Mouse (Mus musculus) ES-Bruce4 (cell line): ENCODE results near the gene Phgr1. TPM values are rescaled to one million over a fixed set of nuclear protein-coding genes. Genes with fewer than 3 reads are reported as not detected.

Source experiments
- H3K27ac ChIP-seq: 2 replicates; pipeline ENCODE4 v1.5.1; 2012; ENCODE audit warnings: low read length, inconsistent platforms; ENCODE audit not compliant: insufficient read depth
- H3K27me3 ChIP-seq: 2 replicates; pipeline ENCODE4 v1.6.1; 2012; ENCODE audit warnings: mild to moderate bottlenecking, low read length, inconsistent platforms; ENCODE audit not compliant: control insufficient read depth, poor library complexity, insufficient read depth, severe bottlenecking
- H3K36me3 ChIP-seq: 2 replicates; pipeline ENCODE4 v1.6.1; 2012; ENCODE audit warnings: inconsistent platforms, mild to moderate bottlenecking, low read length, moderate library complexity; ENCODE audit not compliant: control insufficient read depth, poor library complexity, insufficient read depth, severe bottlenecking
- H3K4me1 ChIP-seq: one replicate; pipeline ENCODE4 v1.8.1; 2011; ENCODE audit warnings: low read length; ENCODE audit not compliant: control insufficient read depth, insufficient read depth
- H3K4me3 ChIP-seq: 2 replicates; pipeline ENCODE4 v1.5.1; 2011; ENCODE audit warnings: low read depth, mild to moderate bottlenecking, low read length
- H3K9ac ChIP-seq: 2 replicates; pipeline ENCODE4 v1.6.1; 2012; ENCODE audit warnings: low read depth, mild to moderate bottlenecking, inconsistent platforms; ENCODE audit not compliant: poor library complexity, severe bottlenecking
- H3K9me3 ChIP-seq: replicated peaks from 2 replicates; pipeline ENCODE4 v1.6.1; 2012; ENCODE audit warnings: mild to moderate bottlenecking, low read length, inconsistent platforms; ENCODE audit not compliant: control insufficient read depth, poor library complexity, insufficient read depth, severe bottlenecking
- CTCF ChIP-seq: IDR thresholded peaks from one replicate; pipeline ENCODE4 v1.8.1; 2011; ENCODE audit warnings: low read depth, low read length
- EP300 ChIP-seq: IDR thresholded peaks from 2 replicates; pipeline ENCODE4 v1.6.1; 2011; ENCODE audit warnings: low read depth, low read length; ENCODE audit not compliant: insufficient read depth
- POLR2A ChIP-seq: IDR thresholded peaks from one replicate; pipeline ENCODE4 v1.8.1; 2011; ENCODE audit warnings: low read length; ENCODE audit not compliant: insufficient read depth
- polyA plus RNA-seq: library from polyadenylated mRNA; stranded (reverse); fragments of >200 nt; gene quantifications from 2 replicates; pipeline ENCODE4 v1.2.4, GENCODE M21; 2011; ENCODE audit warnings: low read depth; ENCODE audit not compliant: missing spikeins, insufficient read depth, insufficient read length

Gene Phgr1
- polyA plus RNA-seq, 1 experiment: not detected

DNA sequence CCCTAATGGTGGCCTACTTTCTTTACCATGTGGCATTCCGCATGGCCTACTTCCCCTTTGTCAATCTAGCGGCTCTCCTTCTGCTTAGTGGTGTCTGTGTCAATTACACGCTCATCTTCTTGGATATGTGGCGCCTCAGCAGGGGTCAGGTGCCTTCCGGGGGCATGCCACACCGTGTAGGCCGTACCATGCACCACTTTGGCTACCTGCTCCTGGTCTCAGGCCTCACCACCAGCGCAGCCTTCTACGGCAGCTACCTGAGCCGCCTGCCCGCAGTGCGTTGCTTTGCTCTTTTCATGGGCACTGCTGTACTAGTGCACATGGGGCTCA is 17.6 kb downstream of the Phgr1 start:
- H3K27me3 ChIP-seq: no peaks in the 10 kb centered on the region; the same call in 1 of the 2 replicates
- H3K4me3 ChIP-seq: peak overlapping the region; percentile 50
- no peaks in the 10 kb centered on the region for H3K9me3 ChIP-seq
- no peaks in the 10 kb centered on the region for H3K4me1 ChIP-seq
- no peak overlapping the region for H3K27ac ChIP-seq
- TF ChIP-seq POLR2A (no peak), EP300 (no peak), CTCF (no peak)
- no peaks in the 10 kb centered on the region for H3K36me3 ChIP-seq
- H3K9ac ChIP-seq: no peak overlapping the region

DNA sequence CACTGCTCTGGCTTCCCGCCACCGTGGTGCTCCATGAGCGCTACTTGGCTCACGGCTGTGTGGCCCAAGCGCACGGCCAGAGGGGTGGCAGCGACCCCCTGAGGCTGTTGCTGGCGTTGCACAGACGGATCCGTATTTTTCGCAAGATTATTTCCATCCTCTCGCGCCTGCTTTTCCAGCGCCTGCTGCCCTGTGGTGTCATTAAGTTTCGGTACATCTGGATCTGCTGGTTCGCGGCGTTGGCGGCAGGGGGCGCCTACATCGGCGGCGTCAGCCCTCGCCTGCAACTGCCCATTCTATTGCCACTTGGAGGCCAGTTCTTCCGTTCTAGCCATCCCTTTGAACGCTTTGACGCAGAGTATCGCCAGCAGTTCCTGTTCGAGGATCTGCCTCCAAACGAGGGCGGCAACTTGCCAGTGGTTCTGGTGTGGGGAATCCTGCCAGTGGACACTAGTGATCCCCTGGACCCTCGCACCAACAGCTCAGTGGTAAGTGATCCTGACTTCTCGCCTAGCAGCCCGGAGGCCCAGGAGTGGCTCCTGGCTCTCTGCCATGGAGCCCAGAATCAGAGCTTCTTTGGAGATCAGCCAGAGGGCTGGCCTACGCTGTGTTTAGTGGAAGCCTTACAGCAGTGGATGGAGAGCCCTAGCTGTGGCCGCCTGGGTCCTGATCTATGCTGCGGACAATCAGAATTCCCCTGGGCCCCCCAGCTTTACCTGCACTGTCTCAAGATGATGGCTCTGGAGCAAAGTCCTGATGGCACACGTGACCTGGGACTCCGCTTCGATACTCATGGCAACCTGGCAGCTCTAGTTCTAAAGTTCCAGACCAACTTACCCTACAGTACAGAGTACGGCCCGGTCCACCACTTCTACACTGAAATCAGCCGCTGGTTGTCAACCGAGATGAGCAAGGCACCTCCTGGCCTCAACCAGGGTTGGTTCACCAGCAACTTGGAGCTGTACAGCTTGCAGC is 18.3 kb downstream of the Phgr1 start:
- Histone ChIP-seq H3K4me1 (no peaks in the 10 kb centered on the region), H3K27ac (no peak overlapping the region), H3K9me3 (no peaks in the 10 kb centered on the region), H3K27me3 (no peaks in the 10 kb centered on the region; the same call in 1 of the 2 replicates), H3K36me3 (no peaks in the 10 kb centered on the region), H3K4me3 (peak overlapping the region; percentile 50), H3K9ac (no peak overlapping the region)
- TF ChIP-seq EP300 (no peak), CTCF (peak; percentile 72), POLR2A (no peak)

DNA sequence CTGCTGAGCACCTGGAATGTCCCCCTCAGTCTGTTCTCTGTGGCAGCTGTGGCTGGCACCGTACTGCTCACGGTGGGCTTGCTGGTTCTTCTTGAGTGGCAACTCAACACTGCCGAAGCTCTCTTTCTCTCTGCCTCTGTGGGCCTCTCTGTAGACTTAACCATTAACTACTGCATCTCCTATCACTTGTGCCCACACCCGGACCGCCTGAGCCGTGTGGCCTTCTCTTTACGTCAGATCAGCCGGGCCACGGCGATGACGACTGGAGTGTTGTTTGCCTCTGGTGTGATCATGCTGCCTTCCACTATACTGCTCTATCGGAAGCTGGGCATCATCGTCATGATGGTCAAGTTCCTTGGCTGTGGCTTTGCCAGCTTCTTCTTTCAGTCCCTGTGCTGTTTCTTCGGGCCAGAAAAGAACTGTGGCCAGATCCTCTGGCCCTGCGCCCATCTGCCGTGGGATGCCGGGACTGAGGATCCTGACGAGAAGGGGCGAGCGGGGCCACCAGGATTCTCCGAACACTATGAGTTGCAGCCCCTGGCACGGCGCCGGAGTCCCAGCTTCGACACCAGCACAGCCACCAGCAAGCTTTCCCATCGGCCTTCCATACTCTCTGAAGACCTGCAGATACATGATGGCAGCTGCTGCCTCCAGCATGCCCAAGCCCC is 19.2 kb downstream of the Phgr1 start:
- H3K9me3 ChIP-seq: no peaks in the 10 kb centered on the region
- no peak overlapping the region for H3K9ac ChIP-seq
- no peaks in the 10 kb centered on the region for H3K4me1 ChIP-seq
- no peak for TF ChIP-seq POLR2A
- no peak for TF ChIP-seq CTCF
- no peak for TF ChIP-seq EP300
- H3K27ac ChIP-seq: no peak overlapping the region
- H3K36me3 ChIP-seq: no peaks in the 10 kb centered on the region
- H3K27me3 ChIP-seq: no peaks in the 10 kb centered on the region
- no peak overlapping the region for H3K4me3 ChIP-seq

DNA sequence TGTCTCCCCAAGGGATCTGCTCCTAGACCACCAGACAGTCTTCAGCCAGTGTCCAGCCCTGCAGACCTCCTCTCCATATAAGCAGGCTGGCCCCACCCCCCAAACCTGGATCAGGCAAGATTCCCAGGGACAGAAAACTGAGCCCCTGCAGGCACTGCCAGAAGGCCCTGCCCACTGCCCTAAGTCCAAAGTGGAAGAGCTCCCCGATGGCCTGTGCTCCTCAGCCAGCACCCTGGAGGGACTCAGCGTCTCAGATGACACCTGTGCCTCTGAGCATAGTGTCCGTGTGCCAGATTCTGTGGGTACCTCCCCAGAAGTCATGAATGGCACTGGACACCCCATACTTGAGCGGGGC is 19.7 kb downstream of the Phgr1 start:
- H3K9me3 ChIP-seq: no peaks in the 10 kb centered on the region
- no peak overlapping the region for H3K4me3 ChIP-seq
- TF ChIP-seq CTCF (no peak), POLR2A (no peak), EP300 (no peak)
- no peaks in the 10 kb centered on the region for H3K27me3 ChIP-seq
- H3K36me3 ChIP-seq: no peaks in the 10 kb centered on the region
- H3K27ac ChIP-seq: no peak overlapping the region
- no peaks in the 10 kb centered on the region for H3K4me1 ChIP-seq
- no peak overlapping the region for H3K9ac ChIP-seq

DNA sequence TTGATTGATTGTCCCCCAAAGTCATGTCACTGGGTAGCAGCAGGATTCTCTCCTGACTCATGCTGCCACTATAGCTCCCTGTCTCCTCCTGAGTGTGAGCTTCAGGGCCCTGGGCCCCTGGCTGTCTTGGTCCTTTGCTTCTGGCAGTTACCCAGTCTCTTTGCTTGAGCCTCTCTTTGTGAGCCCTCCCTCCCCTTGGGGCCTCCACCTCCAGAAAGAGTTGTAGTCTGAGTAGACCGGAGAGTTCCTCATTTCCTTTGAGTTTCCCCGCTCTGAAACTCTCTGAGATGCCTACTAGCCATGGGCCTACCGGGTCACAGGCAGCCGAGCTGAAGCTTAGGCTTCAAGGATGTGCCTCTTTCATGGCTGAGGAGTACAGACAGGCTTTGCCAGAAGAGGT is 21.1 kb downstream of the Phgr1 start:
- no peak overlapping the region for H3K27ac ChIP-seq
- no peak overlapping the region for H3K9ac ChIP-seq
- no peaks in the 10 kb centered on the region for H3K4me1 ChIP-seq
- no peak overlapping the region for H3K4me3 ChIP-seq
- H3K36me3 ChIP-seq: no peaks in the 10 kb centered on the region
- no peaks in the 10 kb centered on the region; the same call in 1 of the 2 replicates for H3K9me3 ChIP-seq
- H3K27me3 ChIP-seq: peaks cover 1% of the 10 kb centered on the region; the same call in 1 of the 2 replicates
- TF ChIP-seq POLR2A (no peak), EP300 (no peak), CTCF (no peak)
